Mouse (Mus musculus) liver, adult 2 months (tissue): ENCODE measurements around the gene Map3k1. TPM values are rescaled to one million over a fixed set of nuclear protein-coding genes. Genes with fewer than 3 reads are reported as not detected.
A peak's percentile ranks its signal among the peaks of the same experiment; 100 is the strongest.

Experiments
- DNase-seq: peaks from one replicate; pipeline ENCODE4 v3.0.0-alpha.2; 2011; ENCODE audit warnings: low read depth, low spot score; ENCODE audit errors: extremely low read depth
- H3K27ac ChIP-seq: fragments of 200-500 bp; replicated peaks from 2 replicates; pipeline ENCODE4 v1.5.1; 2012; ENCODE audit warnings: low read depth, mild to moderate bottlenecking, control low read depth, inconsistent platforms, low read length; ENCODE audit not compliant: insufficient read depth
- H3K27me3 ChIP-seq: fragments of 200-500 bp; 2 replicates; pipeline ENCODE4 v1.6.1; 2012; ENCODE audit warnings: mild to moderate bottlenecking, moderate library complexity, low read length, inconsistent platforms; ENCODE audit not compliant: control insufficient read depth, insufficient read depth
- H3K36me3 ChIP-seq: fragments of 200-500 bp; 2 replicates; pipeline ENCODE4 v1.6.1; 2012; ENCODE audit warnings: low read length, inconsistent platforms; ENCODE audit not compliant: control insufficient read depth, insufficient read depth
- H3K4me1 ChIP-seq: fragments of 200-500 bp; 2 replicates; pipeline ENCODE4 v1.6.1; 2011; ENCODE audit warnings: low read length; ENCODE audit not compliant: control insufficient read depth, insufficient read depth
- H3K4me3 ChIP-seq: fragments of 200-500 bp; 2 replicates; pipeline ENCODE4 v1.5.1; 2011; ENCODE audit warnings: low read depth, mild to moderate bottlenecking, control low read depth, low read length, moderate library complexity; ENCODE audit not compliant: insufficient read depth
- H3K79me2 ChIP-seq: fragments of 200-500 bp; 2 replicates; pipeline ENCODE4 v1.6.1; 2012; ENCODE audit warnings: inconsistent platforms, mild to moderate bottlenecking, low read length, moderate library complexity; ENCODE audit not compliant: control insufficient read depth, insufficient read depth
- H3K9ac ChIP-seq: fragments of 200-500 bp; 2 replicates; pipeline ENCODE4 v1.6.1; 2012; ENCODE audit warnings: low read depth, mild to moderate bottlenecking, control low read depth, inconsistent platforms, low read length
- CTCF ChIP-seq: fragments of 200-500 bp; IDR thresholded peaks from 2 replicates; pipeline ENCODE4 v1.5.1; 2011; ENCODE audit warnings: low read depth, low read length, control low read depth
- POLR2A ChIP-seq: fragments of 200-500 bp; IDR thresholded peaks from 2 replicates; pipeline ENCODE4 v1.6.1; 2011; ENCODE audit warnings: low read length, control low read depth; ENCODE audit not compliant: insufficient read depth; ENCODE audit errors: extremely low read depth
- WGBS: fragments of 180-500 bp; shearing (Covaris S2); methylation state at CpG from one replicate; pipeline ENCODE4 v1.1.7; 2018; 5-methylcytosine and 5-hydroxymethylcytosine counted together
- polyA plus RNA-seq: library from polyadenylated mRNA; depleted of rRNA; stranded (reverse); fragments of >200 nt; gene quantifications from 2 replicates; pipeline ENCODE4 v1.2.3, GENCODE M21; 2012
- total RNA-seq: library from RNA; depleted of rRNA; stranded (reverse); fragments of >200 nt; gene quantifications from 2 replicates; pipeline ENCODE4 v1.2.3, GENCODE M21; 2014

The Map3k1 gene
- total and polyA plus RNA-seq, 2 experiments, result 4.5 to 7.9 TPM

DNA sequence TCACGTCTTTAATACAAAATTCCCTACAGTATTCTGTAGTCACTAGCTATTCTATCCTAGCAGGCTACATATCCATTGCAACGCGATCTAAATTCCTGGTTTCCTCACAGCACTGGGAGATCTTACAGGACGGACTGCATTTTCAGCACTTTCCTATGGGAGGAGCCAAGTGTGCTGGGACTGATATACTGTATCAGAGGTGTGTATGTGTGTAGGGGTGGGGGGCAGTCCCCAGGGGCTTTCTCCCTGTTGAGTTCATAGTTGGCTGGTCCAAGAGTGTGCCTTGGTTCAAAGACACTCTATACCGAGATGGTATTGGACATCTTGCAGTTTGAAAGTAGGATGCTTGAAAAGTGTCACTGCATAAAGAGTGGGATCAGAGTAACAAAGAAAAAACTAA lies 29.3 kb downstream of the Map3k1 start:
- DNase-seq, result no peak
- no peak for TF ChIP-seq POLR2A
- TF ChIP-seq CTCF, result no peak
- Histone ChIP-seq H3K27me3 (no peaks in the 10 kb centered on the region), H3K36me3 (peaks cover 1% of the 10 kb centered on the region; the same call in 1 of the 2 replicates), H3K4me1 (peaks cover 2% of the 10 kb centered on the region), H3K4me3 (no peak overlapping the region), H3K79me2 (peaks cover 45% of the 10 kb centered on the region), H3K9ac (no peak overlapping the region), H3K27ac (no peak overlapping the region)
- WGBS, result 80% methylated on average over 5 of the region's 5 CpGs

- Histone ChIP-seq H3K4me3 (no peak overlapping the region), H3K4me1 (peaks cover 2% of the 10 kb centered on the region; the same call in 1 of the 2 replicates), H3K36me3 (peaks cover 5% of the 10 kb centered on the region), H3K9ac (no peak overlapping the region), H3K27me3 (no peaks in the 10 kb centered on the region), H3K27ac (no peak overlapping the region), H3K79me2 (peaks cover 38% of the 10 kb centered on the region)
- no peak for DNase-seq
- WGBS, result 63% methylated on average over 6 of the region's 6 CpGs
- TF ChIP-seq POLR2A (no peak), CTCF (no peak)
Measured at GRCm38 (mm10) chr13:111778606-111779005, 30.2 kb downstream of the Map3k1 start.

GRCm38 (mm10) chr13:111777865-111778264 lies 30.9 kb downstream of the Map3k1 start:
- peaks cover 2% of the 10 kb centered on the region; the same call in 1 of the 2 replicates for H3K4me1 ChIP-seq
- H3K27ac ChIP-seq, result no peak overlapping the region
- DNase-seq, result no peak
- no peaks in the 10 kb centered on the region for H3K27me3 ChIP-seq
- no peak overlapping the region for H3K9ac ChIP-seq
- H3K36me3 ChIP-seq, result peaks cover 9% of the 10 kb centered on the region
- WGBS, result 72% methylated on average over 10 of the region's 10 CpGs
- no peak overlapping the region for H3K4me3 ChIP-seq
- peaks cover 32% of the 10 kb centered on the region for H3K79me2 ChIP-seq
- no peak for TF ChIP-seq POLR2A
- TF ChIP-seq CTCF, result no peak

DNA sequence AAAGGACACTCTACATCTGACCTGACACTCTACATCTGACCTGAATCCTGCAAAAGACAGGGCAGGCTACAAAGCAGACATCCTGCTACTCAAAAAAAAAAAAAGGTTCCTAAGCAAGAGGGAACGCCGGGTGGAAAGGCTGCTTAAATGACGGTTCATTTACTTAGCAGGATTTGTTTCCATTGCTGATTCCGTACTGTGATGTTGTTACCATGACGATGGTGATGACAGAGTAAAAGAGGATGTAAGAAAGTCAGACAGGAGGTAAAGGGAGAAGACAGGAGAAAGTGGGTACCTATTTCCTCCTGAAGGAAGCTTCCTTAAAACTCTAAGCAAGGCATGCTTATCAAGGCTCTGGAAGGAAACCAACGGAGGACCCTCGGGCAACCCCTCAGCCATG lies 31.6 kb downstream of the Map3k1 start:
- DNase-seq, result no peak
- H3K4me1 ChIP-seq, result peaks cover 2% of the 10 kb centered on the region; the same call in 1 of the 2 replicates
- no peaks in the 10 kb centered on the region for H3K27me3 ChIP-seq
- 62% methylated on average over 7 of the region's 7 CpGs for WGBS
- TF ChIP-seq CTCF (no peak), POLR2A (no peak)
- peaks cover 12% of the 10 kb centered on the region for H3K36me3 ChIP-seq
- no peak overlapping the region for H3K4me3 ChIP-seq
- H3K27ac ChIP-seq, result no peak overlapping the region
- peaks cover 26% of the 10 kb centered on the region for H3K79me2 ChIP-seq
- H3K9ac ChIP-seq, result no peak overlapping the region

DNA sequence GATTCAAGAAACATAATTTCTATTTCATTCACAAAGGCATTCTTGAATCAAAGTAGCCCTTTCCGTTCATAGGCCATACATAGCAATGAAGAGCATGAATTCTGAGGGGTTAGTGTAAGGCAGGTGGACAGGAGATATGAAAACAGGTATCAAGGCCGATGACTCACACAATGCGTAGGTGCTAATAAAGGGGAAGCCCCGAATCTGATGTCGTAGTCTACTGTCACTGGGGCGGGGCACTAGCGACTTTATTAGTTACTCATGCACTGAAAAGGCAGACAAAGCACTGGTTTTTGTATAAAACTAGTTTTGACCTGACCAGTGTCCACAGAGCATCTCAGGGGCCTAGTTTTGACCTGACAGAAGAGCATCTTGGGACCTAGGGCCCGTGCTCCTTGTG lies 36.7 kb downstream of the Map3k1 start:
- H3K27me3 ChIP-seq, result no peaks in the 10 kb centered on the region
- no peak overlapping the region for H3K4me3 ChIP-seq
- peaks cover 40% of the 10 kb centered on the region for H3K36me3 ChIP-seq
- WGBS, result 93% methylated on average over 8 of the region's 8 CpGs
- H3K9ac ChIP-seq, result no peak overlapping the region
- H3K79me2 ChIP-seq, result no peaks in the 10 kb centered on the region
- H3K4me1 ChIP-seq, result no peaks in the 10 kb centered on the region
- DNase-seq, result no peak
- H3K27ac ChIP-seq, result no peak overlapping the region
- TF ChIP-seq POLR2A, result no peak
- TF ChIP-seq CTCF, result no peak

DNA sequence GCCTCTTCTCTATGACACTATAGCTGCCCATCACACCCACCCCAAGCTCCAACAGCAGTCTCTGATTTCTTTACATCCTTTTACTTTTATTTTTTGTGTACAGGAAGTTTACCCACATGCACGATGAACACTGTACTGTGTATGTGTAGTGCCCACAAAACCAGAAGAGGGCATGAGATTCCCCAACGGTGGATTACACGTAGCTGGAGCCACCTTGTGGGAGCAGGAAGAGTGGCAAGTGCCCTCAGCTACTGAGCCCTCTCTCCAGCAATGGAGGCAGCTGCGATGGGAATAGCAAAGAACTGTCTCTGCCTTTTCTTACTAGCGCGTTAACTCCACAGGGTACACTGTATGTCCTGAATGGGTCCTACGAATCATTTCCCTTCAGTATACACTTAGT lies 37.6 kb downstream of the Map3k1 start:
- Histone ChIP-seq H3K4me1 (no peaks in the 10 kb centered on the region), H3K27ac (no peak overlapping the region), H3K36me3 (peaks cover 45% of the 10 kb centered on the region), H3K9ac (no peak overlapping the region), H3K27me3 (no peaks in the 10 kb centered on the region), H3K79me2 (no peaks in the 10 kb centered on the region), H3K4me3 (no peak overlapping the region)
- 49% methylated on average over 7 of the region's 7 CpGs for WGBS
- DNase-seq, result peak; percentile 28
- TF ChIP-seq CTCF (peak; percentile 76), POLR2A (no peak)
